Mouse (Mus musculus) layer of hippocampus, adult 11-12 months (tissue): Measurements from ENCODE around the gene Nkpd1.

Experiments used
- DNase-seq: peaks from one replicate; pipeline ENCODE4 v3.0.0; 2022; ENCODE audit warnings: low spot score

Nkpd1 gene

GRCm38 (mm10) chr7:19547344-19547969, 29.8 kb downstream of the Nkpd1 start:
- DNase-seq: no peak

GRCm38 (mm10) chr7:19549394-19549793, 31.8 kb downstream of the Nkpd1 start:
- DNase-seq: no peak

GRCm38 (mm10) chr7:19551634-19552033, 34.0 kb downstream of the Nkpd1 start:
- no peak for DNase-seq

- DNase-seq: no peak
Observed at GRCm38 (mm10) chr7:19552443-19552842, 34.8 kb downstream of the Nkpd1 start.

GRCm38 (mm10) chr7:19554168-19554567, 36.5 kb downstream of the Nkpd1 start:
- DNase-seq: peak; percentile 46

GRCm38 (mm10) chr7:19557086-19557485, 39.4 kb downstream of the Nkpd1 start:
- DNase-seq: no peak

- no peak for DNase-seq
Observed at GRCm38 (mm10) chr7:19557982-19558900, 40.6 kb downstream of the Nkpd1 start.

GRCm38 (mm10) chr7:19558965-19559364, 41.3 kb downstream of the Nkpd1 start:
- DNase-seq: no peak

- no peak for DNase-seq
Observed at GRCm38 (mm10) chr7:19560491-19561260, 43.0 kb downstream of the Nkpd1 start.

- DNase-seq: no peak
Observed at GRCm38 (mm10) chr7:19561431-19561764, 43.8 kb downstream of the Nkpd1 start.

GRCm38 (mm10) chr7:19561765-19562642, 44.4 kb downstream of the Nkpd1 start:
- peak; percentile 88 for DNase-seq

GRCm38 (mm10) chr7:19562643-19563410, 45.2 kb downstream of the Nkpd1 start, which contains the start of gene Ppp1r37:
Gene Ppp1r37 (minus strand): TSS chr7:19563076.
- DNase-seq: no peak

GRCm38 (mm10) chr7:19563884-19564283, 46.2 kb downstream of the Nkpd1 start:
- DNase-seq: no peak

GRCm38 (mm10) chr7:19564455-19564854, 46.8 kb downstream of the Nkpd1 start:
- no peak for DNase-seq

- DNase-seq: no peak
Observed at GRCm38 (mm10) chr7:19565803-19566202, 48.2 kb downstream of the Nkpd1 start.

- no peak for DNase-seq
Observed at GRCm38 (mm10) chr7:19567426-19567825, 49.8 kb downstream of the Nkpd1 start.

- DNase-seq: no peak
Observed at GRCm38 (mm10) chr7:19569647-19570046, 52.0 kb downstream of the Nkpd1 start.

- DNase-seq: peak; percentile 71
Observed at GRCm38 (mm10) chr7:19572926-19573775, 55.5 kb downstream of the Nkpd1 start.

- DNase-seq: no peak
Observed at GRCm38 (mm10) chr7:19573776-19574140, 56.1 kb downstream of the Nkpd1 start.
